Mouse (Mus musculus): ENCODE measurements around the gene Coq4. TPM values are rescaled to one million over a fixed set of nuclear protein-coding genes. Genes with fewer than 3 reads are reported as not detected.

The Coq4 gene
- polyA plus RNA-seq, 1 experiment, result 32.6 TPM

- peak within 1 kb of the TSS; percentile 54 for H3K27ac ChIP-seq (ENCODE audit: insufficient read depth, low read length)
- no peaks in the 10 kb centered on the region for H3K27me3 ChIP-seq (ENCODE audit: control insufficient read depth, insufficient read depth, low read length)
- TF ChIP-seq POLR2A (IDR thresholded peaks at IDR 0.05; ENCODE audit: low read depth, low read length) (no peak), CTCF (IDR thresholded peaks at IDR 0.05; ENCODE audit: extremely low read depth, insufficient read depth, insufficient read length, insufficient replicate concordance) (no peak)
- peaks cover 10% of the 10 kb centered on the region for H3K36me3 ChIP-seq (ENCODE audit: control insufficient read depth, insufficient read depth, low read length)
- H3K4me3 ChIP-seq (ENCODE audit: extremely low read depth, insufficient read depth, insufficient read length), result peak within 1 kb of the TSS; percentile 85
- H3K4me1 ChIP-seq (ENCODE audit: control insufficient read depth, insufficient read depth, insufficient read length), result 0 out of 2 replicates have a peak, but pooled peaks cover 3% of the 10 kb centered on the region
- WGBS, result under 1% methylated on average over 45 of the region's 45 CpGs
- DNase-seq (ENCODE audit: low read depth in 1 of 2, low spot score in 2 of 2), result peak; percentile 70 to 86
Measured at GRCm38 (mm10) chr2:29787937-29788681, 816 bp downstream of the Coq4 start, which contains the start of gene Trub2. Gene Trub2, minus strand, starts transcription at chr2:29788502.

- no peaks in the 10 kb centered on the region for H3K36me3 ChIP-seq (ENCODE audit: control insufficient read depth, insufficient read depth, low read length)
- no peaks in the 10 kb centered on the region for H3K4me1 ChIP-seq (ENCODE audit: control insufficient read depth, insufficient read depth, insufficient read length)
- no peak overlapping the region for H3K4me3 ChIP-seq (ENCODE audit: extremely low read depth, insufficient read depth, insufficient read length)
- WGBS, result 91% methylated on average over 2 of the region's 2 CpGs
- no peak for DNase-seq (ENCODE audit: low read depth in 1 of 2, low spot score in 2 of 2)
- no peak for TF ChIP-seq CTCF (IDR thresholded peaks at IDR 0.05; ENCODE audit: extremely low read depth, insufficient read depth, insufficient read length, insufficient replicate concordance)
- no peak for TF ChIP-seq POLR2A (IDR thresholded peaks at IDR 0.05; ENCODE audit: low read depth, low read length)
- H3K27me3 ChIP-seq (ENCODE audit: control insufficient read depth, insufficient read depth, low read length), result no peaks in the 10 kb centered on the region
- H3K27ac ChIP-seq (ENCODE audit: insufficient read depth, low read length), result no peak overlapping the region
Measured at GRCm38 (mm10) chr2:29792772-29793487, 5.6 kb downstream of the Coq4 start.

DNA sequence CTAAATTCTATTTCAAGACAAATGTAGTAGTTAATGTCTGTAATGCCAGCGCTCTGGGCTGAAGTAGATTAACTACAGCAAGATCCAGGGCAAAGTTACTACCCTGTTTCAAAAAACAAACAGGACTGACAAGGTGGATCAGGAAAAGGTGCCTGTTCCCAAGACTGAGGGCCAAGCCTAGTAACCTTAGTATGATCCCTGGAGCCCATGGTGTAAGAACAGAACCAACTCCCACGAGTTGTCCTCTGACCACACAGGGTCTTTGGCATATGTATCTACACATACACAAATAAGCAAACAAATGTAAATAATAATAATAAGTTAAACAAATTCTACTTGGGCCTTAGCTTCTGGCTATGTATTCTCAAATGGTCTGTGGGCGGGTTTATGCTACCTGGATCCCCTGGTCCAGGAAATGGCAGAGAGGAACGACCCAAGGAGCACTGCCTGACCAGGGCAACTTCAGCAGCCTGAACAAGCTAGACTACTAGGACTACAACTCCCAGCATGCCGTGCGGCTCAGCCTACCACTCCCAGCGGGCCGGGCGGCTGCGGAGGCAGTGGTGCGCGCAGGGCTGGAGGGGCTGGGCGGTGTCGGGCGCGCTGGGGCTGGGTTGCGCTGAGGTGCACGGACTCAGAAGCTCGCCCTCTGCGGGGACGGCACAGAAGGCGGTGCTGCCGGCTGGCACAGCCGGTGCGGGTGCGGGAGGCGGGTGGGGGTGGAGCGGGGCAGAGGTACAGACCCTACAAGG is 15.0 kb downstream of the Coq4 start, which contains the start of gene Slc27a4:
TSS of gene Slc27a4 (plus strand) at position 560 of the 752 bp plus-strand sequence.
- no peaks in the 10 kb centered on the region; the same call in 1 of the 2 replicates for H3K4me1 ChIP-seq (ENCODE audit: control insufficient read depth, insufficient read depth, insufficient read length)
- WGBS, result 5% methylated on average over 26 of the region's 28 CpGs
- H3K27me3 ChIP-seq (ENCODE audit: control insufficient read depth, insufficient read depth, low read length), result no peaks in the 10 kb centered on the region
- H3K4me3 ChIP-seq (ENCODE audit: extremely low read depth, insufficient read depth, insufficient read length), result peak within 1 kb of the TSS; percentile 76
- TF ChIP-seq POLR2A (IDR thresholded peaks at IDR 0.05; ENCODE audit: low read depth, low read length) (no peak; the same call in 1 of the 2 replicates), CTCF (IDR thresholded peaks at IDR 0.05; ENCODE audit: extremely low read depth, insufficient read depth, insufficient read length, insufficient replicate concordance) (no peak)
- peak; percentile 60 to 99 for DNase-seq (ENCODE audit: low read depth in 1 of 2, low spot score in 2 of 2)
- peaks cover 8% of the 10 kb centered on the region; the same call in 1 of the 2 replicates for H3K36me3 ChIP-seq (ENCODE audit: control insufficient read depth, insufficient read depth, low read length)
- no peak within 1 kb of the TSS for H3K27ac ChIP-seq (ENCODE audit: insufficient read depth, low read length)

- Histone ChIP-seq H3K27ac (ENCODE audit: insufficient read depth, low read length) (no peak overlapping the region), H3K27me3 (ENCODE audit: control insufficient read depth, insufficient read depth, low read length) (no peaks in the 10 kb centered on the region)
- TF ChIP-seq CTCF (IDR thresholded peaks at IDR 0.05; ENCODE audit: extremely low read depth, insufficient read depth, insufficient read length, insufficient replicate concordance), result no peak
- TF ChIP-seq POLR2A (IDR thresholded peaks at IDR 0.05; ENCODE audit: low read depth, low read length), result no peak
Measured at GRCm38 (mm10) chr2:29802827-29803201, 15.5 kb downstream of the Coq4 start.

GRCm38 (mm10) chr2:29803400-29803831 is 16.1 kb downstream of the Coq4 start:
- peak in 1 of 2 experiments; percentile 15 for DNase-seq (ENCODE audit: low read depth in 1 of 2, low spot score in 2 of 2)
- no peaks in the 10 kb centered on the region; the same call in 1 of the 2 replicates for H3K4me1 ChIP-seq (ENCODE audit: control insufficient read depth, insufficient read depth, insufficient read length)
- no peaks in the 10 kb centered on the region for H3K27me3 ChIP-seq (ENCODE audit: control insufficient read depth, insufficient read depth, low read length)
- H3K4me3 ChIP-seq (ENCODE audit: extremely low read depth, insufficient read depth, insufficient read length), result peak overlapping the region; percentile 76; the same call in 1 of the 2 replicates
- H3K27ac ChIP-seq (ENCODE audit: insufficient read depth, low read length), result no peak overlapping the region
- peaks cover 16% of the 10 kb centered on the region for H3K36me3 ChIP-seq (ENCODE audit: control insufficient read depth, insufficient read depth, low read length)
- 41% methylated on average over 6 of the region's 6 CpGs for WGBS
- TF ChIP-seq CTCF (IDR thresholded peaks at IDR 0.05; ENCODE audit: extremely low read depth, insufficient read depth, insufficient read length, insufficient replicate concordance) (no peak), POLR2A (IDR thresholded peaks at IDR 0.05; ENCODE audit: low read depth, low read length) (no peak)

More at GRCm38 (mm10) chr2:29802827-29803201, 15.5 kb downstream of the Coq4 start:
- under 1% methylated on average over 34 of the region's 39 CpGs for WGBS
- peak overlapping the region; percentile 76 for H3K4me3 ChIP-seq (ENCODE audit: extremely low read depth, insufficient read depth, insufficient read length)
- no peaks in the 10 kb centered on the region; the same call in 1 of the 2 replicates for H3K4me1 ChIP-seq (ENCODE audit: control insufficient read depth, insufficient read depth, insufficient read length)
- DNase-seq (ENCODE audit: low read depth in 1 of 2, low spot score in 2 of 2), result no peak
- peaks cover 14% of the 10 kb centered on the region for H3K36me3 ChIP-seq (ENCODE audit: control insufficient read depth, insufficient read depth, low read length)

GRCm38 (mm10) chr2:29815678-29816371 is 28.5 kb downstream of the Coq4 start:
- Histone ChIP-seq H3K36me3 (ENCODE audit: control insufficient read depth, insufficient read depth, low read length) (peaks cover 7% of the 10 kb centered on the region), H3K4me1 (ENCODE audit: control insufficient read depth, insufficient read depth, insufficient read length) (peaks cover 5% of the 10 kb centered on the region; the same call in 1 of the 2 replicates), H3K4me3 (ENCODE audit: extremely low read depth, insufficient read depth, insufficient read length) (no peak overlapping the region), H3K27ac (ENCODE audit: insufficient read depth, low read length) (no peak overlapping the region), H3K27me3 (ENCODE audit: control insufficient read depth, insufficient read depth, low read length) (no peaks in the 10 kb centered on the region)
- no peak for DNase-seq (ENCODE audit: low read depth in 1 of 2, low spot score in 2 of 2)
- WGBS, result 88% methylated on average over 11 of the region's 11 CpGs
- TF ChIP-seq POLR2A (IDR thresholded peaks at IDR 0.05; ENCODE audit: low read depth, low read length) (no peak), CTCF (IDR thresholded peaks at IDR 0.05; ENCODE audit: extremely low read depth, insufficient read depth, insufficient read length, insufficient replicate concordance) (no peak)
